Mouse (Mus musculus): Measurements from ENCODE around the gene Tns3. TPM values are rescaled to one million over a fixed set of nuclear protein-coding genes. Genes with fewer than 3 reads are reported as not detected.

Tns3 gene
- polyA plus RNA-seq, 1 experiment from 2014 or later = 26.0 TPM

DNA sequence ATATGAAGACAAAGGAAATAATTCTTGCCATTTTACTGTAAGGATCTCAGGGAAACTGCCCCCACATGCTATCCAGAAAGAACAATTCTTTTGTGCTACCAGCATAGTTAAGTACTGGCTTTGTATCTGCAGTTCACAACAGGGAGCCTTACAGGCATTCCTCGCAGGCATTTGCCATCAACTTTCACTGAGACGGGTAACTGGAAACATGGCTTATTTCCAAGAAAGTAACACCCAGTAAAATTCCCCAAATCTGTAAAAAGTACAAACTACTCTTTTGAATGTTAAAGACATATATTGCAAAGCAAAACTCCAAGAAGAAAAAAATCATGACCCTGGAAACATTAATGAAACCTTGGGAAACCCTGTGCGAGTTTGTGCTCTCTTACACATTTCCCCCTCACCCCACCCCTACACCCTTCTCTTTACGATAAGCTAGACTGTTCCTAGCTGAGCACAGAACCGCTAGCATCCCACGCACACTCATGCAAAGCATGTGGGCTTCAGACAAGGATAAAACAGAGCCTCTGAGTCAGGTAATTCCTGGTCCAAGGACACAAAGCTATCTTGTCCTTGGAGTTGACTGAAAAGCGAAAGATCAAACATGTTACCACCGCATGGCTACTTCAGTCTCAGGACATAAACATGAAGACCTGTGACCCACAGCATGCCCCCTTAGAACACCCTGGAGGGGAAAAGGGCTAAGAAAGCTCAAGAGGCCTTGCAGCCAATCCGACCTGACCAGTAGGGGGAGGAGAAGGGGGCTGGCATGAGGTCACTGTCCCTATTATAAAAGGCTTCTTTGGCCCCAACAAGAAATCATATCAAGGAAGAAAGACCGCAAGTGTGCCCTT, 11.3 kb downstream of the Tns3 start:
- no peaks in the 10 kb centered on the region for H3K9me3 ChIP-seq (ENCODE audit: control insufficient read depth, low read length)
- H3K36me3 ChIP-seq (ENCODE audit: control insufficient read depth, insufficient read depth, low read length) = no peaks in the 10 kb centered on the region
- 42% methylated on average over 10 of the region's 10 CpGs for WGBS
- ATAC-seq (ENCODE audit: insufficient number of reproducible peaks, low FRiP score, low TSS enrichment, low read depth) (no peak), DNase-seq (ENCODE audit: low spot score) (no peak)
- H3K9ac ChIP-seq (ENCODE audit: low read length) = no peak overlapping the region
- H3K27me3 ChIP-seq (ENCODE audit: control insufficient read depth, insufficient read depth, low read length) = no peaks in the 10 kb centered on the region
- peaks cover 63% of the 10 kb centered on the region for H3K4me1 ChIP-seq (ENCODE audit: control insufficient read depth, insufficient read depth, low read length)
- H3K27ac ChIP-seq (replicated peaks; ENCODE audit: low read depth, low read length) = peak overlapping the region; percentile 63
- no peak overlapping the region for H3K4me3 ChIP-seq (ENCODE audit: low read depth, low read length)
- no peak overlapping the region for H3K4me2 ChIP-seq (ENCODE audit: low read depth, severe bottlenecking)

DNA sequence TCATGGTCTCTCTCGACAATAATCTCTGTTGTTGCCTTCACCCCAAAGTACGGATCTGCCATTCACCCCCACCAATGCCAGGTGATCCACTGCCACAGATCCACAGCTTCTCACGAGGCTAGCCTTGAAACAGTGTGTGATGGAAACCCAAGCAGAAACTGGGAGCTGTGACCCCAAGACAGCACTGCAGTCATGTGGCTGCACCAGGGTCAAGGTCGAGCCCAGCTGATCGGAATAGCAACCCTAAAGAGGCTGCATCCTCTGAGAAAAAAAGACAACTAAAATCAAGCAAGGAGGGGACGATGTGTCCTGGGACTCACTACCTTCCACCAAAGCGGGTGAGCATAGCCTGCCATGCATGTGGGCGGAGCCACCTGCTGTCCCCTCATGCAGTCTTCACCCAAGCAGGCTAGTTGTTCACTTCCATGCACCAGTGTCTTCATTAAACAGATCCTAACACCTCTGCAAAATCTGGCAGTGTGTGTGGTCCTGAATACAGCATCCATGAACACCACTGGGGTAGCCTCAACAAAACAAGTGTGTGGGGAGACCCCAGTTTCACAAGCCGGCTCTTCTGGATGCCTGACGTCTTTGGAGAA, 12.1 kb downstream of the Tns3 start:
- Histone ChIP-seq H3K27ac (replicated peaks; ENCODE audit: low read depth, low read length) (peak overlapping the region; percentile 63), H3K9ac (ENCODE audit: low read length) (no peak overlapping the region), H3K4me3 (ENCODE audit: low read depth, low read length) (no peak overlapping the region), H3K4me1 (ENCODE audit: control insufficient read depth, insufficient read depth, low read length) (peaks cover 56% of the 10 kb centered on the region), H3K27me3 (ENCODE audit: control insufficient read depth, insufficient read depth, low read length) (no peaks in the 10 kb centered on the region), H3K4me2 (ENCODE audit: low read depth, severe bottlenecking) (no peak overlapping the region), H3K9me3 (ENCODE audit: control insufficient read depth, low read length) (no peaks in the 10 kb centered on the region), H3K36me3 (ENCODE audit: control insufficient read depth, insufficient read depth, low read length) (no peaks in the 10 kb centered on the region)
- WGBS = 83% methylated on average over 10 of the region's 10 CpGs
- no peak for ATAC-seq (ENCODE audit: insufficient number of reproducible peaks, low FRiP score, low TSS enrichment, low read depth)
- DNase-seq (ENCODE audit: low spot score) = no peak

DNA sequence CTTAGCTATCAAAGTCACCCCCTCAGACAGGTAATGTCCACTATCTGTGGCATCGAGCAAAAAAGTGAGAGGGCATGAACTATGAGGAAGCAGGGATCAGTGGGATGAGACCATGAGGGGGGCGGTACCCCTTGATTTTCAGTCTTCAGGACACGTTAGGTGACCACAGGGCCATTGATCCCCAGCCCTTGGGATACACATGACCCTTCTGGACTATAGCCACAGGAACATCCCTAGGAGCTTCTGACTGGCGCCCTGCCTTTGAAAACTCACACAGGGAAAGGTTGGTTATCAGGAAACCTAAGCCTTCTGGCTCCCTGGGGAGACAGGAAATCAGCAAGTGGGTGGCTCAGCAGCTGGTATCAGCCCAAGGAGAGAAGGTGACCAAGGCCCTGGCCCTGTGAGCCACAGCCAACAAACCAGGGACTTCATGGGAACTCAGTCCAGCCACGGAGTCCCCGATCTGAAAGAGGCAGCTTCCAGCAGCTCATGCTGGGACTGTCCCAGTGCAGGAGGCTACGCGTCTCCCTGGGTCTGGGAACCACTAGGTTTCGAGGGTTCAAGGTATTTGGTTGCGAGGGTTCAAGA, 12.8 kb downstream of the Tns3 start:
- no peak for ATAC-seq (ENCODE audit: insufficient number of reproducible peaks, low FRiP score, low TSS enrichment, low read depth)
- H3K4me1 ChIP-seq (ENCODE audit: control insufficient read depth, insufficient read depth, low read length) = peaks cover 50% of the 10 kb centered on the region
- 83% methylated on average over 10 of the region's 10 CpGs for WGBS

DNA sequence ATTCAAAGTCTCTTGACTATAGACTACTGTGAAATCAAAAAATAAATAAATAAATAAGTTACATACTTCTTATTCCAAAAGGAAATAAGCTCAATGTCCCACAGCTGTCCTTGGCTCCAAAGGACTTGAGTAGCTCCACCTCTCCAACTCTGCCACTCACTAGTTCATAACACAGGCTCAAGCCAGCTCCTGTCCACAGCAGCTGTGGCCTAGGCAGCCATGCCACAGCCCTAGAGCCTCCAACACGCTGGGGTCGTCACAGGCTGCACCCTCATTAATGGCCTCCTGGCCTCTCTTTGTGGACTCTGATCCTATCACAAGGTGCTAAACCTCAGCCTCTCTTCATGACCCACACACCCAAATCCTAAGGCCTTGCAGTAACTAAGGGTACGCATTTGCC, 18.7 kb downstream of the Tns3 start:
- Histone ChIP-seq H3K4me3 (ENCODE audit: low read depth, low read length) (no peak overlapping the region), H3K4me2 (ENCODE audit: low read depth, severe bottlenecking) (no peak overlapping the region), H3K27me3 (ENCODE audit: control insufficient read depth, insufficient read depth, low read length) (no peaks in the 10 kb centered on the region), H3K27ac (replicated peaks; ENCODE audit: low read depth, low read length) (no peak overlapping the region), H3K36me3 (ENCODE audit: control insufficient read depth, insufficient read depth, low read length) (no peaks in the 10 kb centered on the region), H3K9me3 (ENCODE audit: control insufficient read depth, low read length) (no peaks in the 10 kb centered on the region), H3K9ac (ENCODE audit: low read length) (no peak overlapping the region), H3K4me1 (ENCODE audit: control insufficient read depth, insufficient read depth, low read length) (peaks cover 18% of the 10 kb centered on the region)
- ATAC-seq (ENCODE audit: insufficient number of reproducible peaks, low FRiP score, low TSS enrichment, low read depth) = no peak
- no peak for DNase-seq (ENCODE audit: low spot score)
- 78% methylated on average over 3 of the region's 3 CpGs for WGBS

More for the DNA sequence above, 12.8 kb downstream of the Tns3 start:
- no peak overlapping the region for H3K4me2 ChIP-seq (ENCODE audit: low read depth, severe bottlenecking)
- no peak overlapping the region for H3K4me3 ChIP-seq (ENCODE audit: low read depth, low read length)
- DNase-seq (ENCODE audit: low spot score) = no peak
- no peaks in the 10 kb centered on the region for H3K36me3 ChIP-seq (ENCODE audit: control insufficient read depth, insufficient read depth, low read length)
- H3K9me3 ChIP-seq (ENCODE audit: control insufficient read depth, low read length) = no peaks in the 10 kb centered on the region
- H3K27me3 ChIP-seq (ENCODE audit: control insufficient read depth, insufficient read depth, low read length) = no peaks in the 10 kb centered on the region
- H3K9ac ChIP-seq (ENCODE audit: low read length) = no peak overlapping the region
- no peak overlapping the region for H3K27ac ChIP-seq (replicated peaks; ENCODE audit: low read depth, low read length)

DNA sequence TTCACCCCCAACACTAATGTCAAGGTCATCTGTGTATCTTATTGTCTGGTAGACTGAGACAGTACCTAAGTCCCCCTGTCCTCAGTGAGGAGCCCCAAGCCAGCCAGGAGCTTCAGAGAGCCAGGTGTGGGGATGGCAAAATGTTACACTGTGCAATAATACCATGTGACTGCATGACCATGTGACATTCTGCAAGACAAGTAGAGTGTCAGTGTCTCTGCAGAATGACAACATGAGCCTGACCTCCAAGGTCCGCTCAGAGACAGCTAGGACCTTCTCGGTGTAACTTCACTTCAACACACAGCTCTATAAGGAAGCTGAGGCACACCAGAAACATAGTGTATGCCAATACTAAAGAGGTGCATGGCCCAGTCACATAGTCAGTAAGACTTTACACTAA, 20.1 kb downstream of the Tns3 start:
- Histone ChIP-seq H3K4me3 (ENCODE audit: low read depth, low read length) (no peak overlapping the region), H3K4me2 (ENCODE audit: low read depth, severe bottlenecking) (no peak overlapping the region), H3K9me3 (ENCODE audit: control insufficient read depth, low read length) (no peaks in the 10 kb centered on the region), H3K4me1 (ENCODE audit: control insufficient read depth, insufficient read depth, low read length) (peaks cover 13% of the 10 kb centered on the region), H3K27ac (replicated peaks; ENCODE audit: low read depth, low read length) (no peak overlapping the region), H3K27me3 (ENCODE audit: control insufficient read depth, insufficient read depth, low read length) (no peaks in the 10 kb centered on the region), H3K36me3 (ENCODE audit: control insufficient read depth, insufficient read depth, low read length) (no peaks in the 10 kb centered on the region), H3K9ac (ENCODE audit: low read length) (no peak overlapping the region)
- WGBS = 100% methylated on average over 2 of the region's 2 CpGs
- DNase-seq (ENCODE audit: low spot score) = no peak
- ATAC-seq (ENCODE audit: insufficient number of reproducible peaks, low FRiP score, low TSS enrichment, low read depth) = no peak

DNA sequence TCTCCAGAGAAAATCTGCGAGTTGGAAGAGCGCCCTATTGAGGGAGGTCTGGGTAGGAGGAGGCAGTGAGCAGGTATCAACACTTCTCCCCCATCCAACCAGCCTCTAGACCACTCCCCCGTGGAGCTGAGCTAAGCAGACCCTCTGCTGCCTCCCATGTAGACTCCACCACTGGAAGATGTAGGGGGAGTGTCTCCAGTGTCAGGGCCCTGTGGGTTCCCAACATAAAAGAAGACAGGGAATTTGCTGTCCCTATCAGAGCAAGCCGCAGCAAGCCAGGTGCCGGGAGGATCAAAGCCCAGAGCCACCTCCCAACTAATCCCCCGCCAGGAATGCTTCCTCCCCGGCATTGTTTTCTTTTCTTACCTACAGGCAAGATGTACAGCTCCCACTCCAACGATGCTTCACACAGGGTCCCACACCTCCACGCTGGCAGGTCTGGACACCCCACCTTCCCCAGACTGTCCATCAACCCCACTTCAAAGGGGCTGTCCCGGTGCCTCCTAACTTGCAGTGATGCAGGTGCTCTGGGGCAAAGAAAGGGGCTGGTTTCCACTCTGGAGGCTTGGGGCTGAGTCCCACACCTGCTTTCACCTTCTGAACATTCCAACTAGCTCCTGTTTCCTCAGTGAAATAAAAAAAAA, 22.6 kb downstream of the Tns3 start:
- peaks cover 10% of the 10 kb centered on the region for H3K4me1 ChIP-seq (ENCODE audit: control insufficient read depth, insufficient read depth, low read length)
- H3K9me3 ChIP-seq (ENCODE audit: control insufficient read depth, low read length) = no peaks in the 10 kb centered on the region
- ATAC-seq (ENCODE audit: insufficient number of reproducible peaks, low FRiP score, low TSS enrichment, low read depth) (no peak), DNase-seq (ENCODE audit: low spot score) (peak; percentile 49)
- WGBS = 15% methylated on average over 10 of the region's 10 CpGs
- H3K4me3 ChIP-seq (ENCODE audit: low read depth, low read length) = no peak overlapping the region
- no peak overlapping the region for H3K27ac ChIP-seq (replicated peaks; ENCODE audit: low read depth, low read length)
- H3K4me2 ChIP-seq (ENCODE audit: low read depth, severe bottlenecking) = no peak overlapping the region
- no peaks in the 10 kb centered on the region for H3K36me3 ChIP-seq (ENCODE audit: control insufficient read depth, insufficient read depth, low read length)
- H3K27me3 ChIP-seq (ENCODE audit: control insufficient read depth, insufficient read depth, low read length) = no peaks in the 10 kb centered on the region
- H3K9ac ChIP-seq (ENCODE audit: low read length) = no peak overlapping the region

DNA sequence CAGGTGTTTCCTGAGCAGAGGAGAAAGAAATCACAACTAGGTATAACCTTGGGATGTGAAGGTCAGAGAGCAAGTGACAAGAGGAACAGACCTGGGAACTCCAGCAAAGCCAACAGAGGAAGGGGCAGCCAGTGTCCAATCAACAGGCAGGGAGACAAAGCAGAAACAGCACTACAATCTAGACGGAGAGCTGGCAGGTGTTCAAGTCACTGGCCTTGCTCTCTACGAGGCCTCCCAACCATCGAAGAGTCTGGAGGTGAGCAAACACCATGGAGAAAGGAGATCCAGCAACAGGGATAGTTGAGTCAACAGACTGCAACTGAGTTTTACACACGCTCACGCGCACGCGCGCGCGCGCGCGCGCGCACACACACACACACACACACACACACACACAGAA, 24.6 kb downstream of the Tns3 start:
- 94% methylated on average over 7 of the region's 16 CpGs for WGBS
- Histone ChIP-seq H3K27me3 (ENCODE audit: control insufficient read depth, insufficient read depth, low read length) (no peaks in the 10 kb centered on the region), H3K9me3 (ENCODE audit: control insufficient read depth, low read length) (no peaks in the 10 kb centered on the region), H3K9ac (ENCODE audit: low read length) (no peak overlapping the region), H3K4me2 (ENCODE audit: low read depth, severe bottlenecking) (no peak overlapping the region), H3K4me3 (ENCODE audit: low read depth, low read length) (no peak overlapping the region), H3K36me3 (ENCODE audit: control insufficient read depth, insufficient read depth, low read length) (no peaks in the 10 kb centered on the region), H3K4me1 (ENCODE audit: control insufficient read depth, insufficient read depth, low read length) (peaks cover 10% of the 10 kb centered on the region), H3K27ac (replicated peaks; ENCODE audit: low read depth, low read length) (no peak overlapping the region)
- ATAC-seq (ENCODE audit: insufficient number of reproducible peaks, low FRiP score, low TSS enrichment, low read depth) (no peak), DNase-seq (ENCODE audit: low spot score) (no peak)

DNA sequence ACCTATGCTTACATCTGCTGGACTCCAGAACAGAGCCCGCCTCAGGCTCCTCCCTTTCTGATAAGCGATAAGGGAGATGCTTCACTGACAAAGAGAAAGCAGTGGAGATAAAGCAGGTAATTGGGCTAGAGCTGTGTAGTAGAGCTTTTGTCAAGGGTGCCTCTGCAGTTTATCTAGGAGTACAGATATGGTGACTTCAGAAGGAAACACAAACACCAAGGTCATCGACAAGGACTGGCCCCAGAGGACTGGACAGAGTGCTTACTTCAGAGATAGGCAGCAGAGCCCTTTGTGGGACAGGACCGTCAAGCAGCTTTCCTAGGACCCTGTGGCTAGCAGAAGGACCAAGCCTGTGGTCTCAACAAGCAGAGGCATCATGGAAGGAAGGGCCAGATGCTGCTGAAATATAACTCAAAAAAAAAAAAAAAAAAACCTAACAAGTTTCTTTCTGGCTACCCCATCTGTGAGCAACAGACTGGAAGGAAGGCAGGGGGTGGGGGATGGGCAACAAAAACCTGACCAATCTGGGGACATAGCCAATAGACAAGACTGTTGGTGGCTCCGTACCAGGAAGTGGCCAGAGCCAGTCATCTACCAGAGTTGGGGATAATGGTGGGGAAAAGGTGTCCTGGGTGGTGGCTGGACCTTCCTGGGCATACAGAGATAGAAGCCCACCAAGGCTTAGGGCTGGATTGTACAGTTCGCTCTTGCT, 25.2 kb downstream of the Tns3 start:
- DNase-seq (ENCODE audit: low spot score) (no peak), ATAC-seq (ENCODE audit: insufficient number of reproducible peaks, low FRiP score, low TSS enrichment, low read depth) (no peak)
- no peaks in the 10 kb centered on the region for H3K9me3 ChIP-seq (ENCODE audit: control insufficient read depth, low read length)
- H3K4me1 ChIP-seq (ENCODE audit: control insufficient read depth, insufficient read depth, low read length) = peaks cover 10% of the 10 kb centered on the region
- H3K4me2 ChIP-seq (ENCODE audit: low read depth, severe bottlenecking) = no peak overlapping the region
- no peak overlapping the region for H3K27ac ChIP-seq (replicated peaks; ENCODE audit: low read depth, low read length)
- no peaks in the 10 kb centered on the region for H3K36me3 ChIP-seq (ENCODE audit: control insufficient read depth, insufficient read depth, low read length)
- no peak overlapping the region for H3K4me3 ChIP-seq (ENCODE audit: low read depth, low read length)
- no peak overlapping the region for H3K9ac ChIP-seq (ENCODE audit: low read length)
- H3K27me3 ChIP-seq (ENCODE audit: control insufficient read depth, insufficient read depth, low read length) = no peaks in the 10 kb centered on the region
- 89% methylated on average over 6 of the region's 6 CpGs for WGBS
